Mouse (Mus musculus) kidney, embryonic 16.5 days (tissue): ENCODE data around the gene 9930104L06Rik. TPM values are rescaled to one million over a fixed set of nuclear protein-coding genes. Genes with fewer than 3 reads are reported as not detected.
A peak's percentile ranks its signal among the peaks of the same experiment; 100 is the strongest.

ENCODE experiments used
- ATAC-seq: fragments of 200-750 bp; cut with Nextera tagmentation; 2 replicates; pipeline ENCODE4 v1.8.0; 2017; ENCODE audit warnings: moderate TSS enrichment; ENCODE audit not compliant: low FRiP score, low TSS enrichment
- H3K27ac ChIP-seq: fragments of 300-500 bp; sonication (generic); 2 replicates; pipeline ENCODE4 v1.5.1; 2014; ENCODE audit warnings: low read length
- H3K27me3 ChIP-seq: fragments of 300-500 bp; sonication (generic); 2 replicates; pipeline ENCODE4 v1.6.1; 2014; ENCODE audit warnings: low read length, control low read depth, mixed read lengths; ENCODE audit not compliant: insufficient read depth
- H3K36me3 ChIP-seq: fragments of 300-500 bp; sonication (generic); 2 replicates; pipeline ENCODE4 v1.6.1; 2014; ENCODE audit warnings: low read length, control low read depth, mixed read lengths; ENCODE audit not compliant: insufficient read depth
- H3K4me1 ChIP-seq: fragments of 300-500 bp; sonication (generic); 2 replicates; pipeline ENCODE4 v1.6.1; 2014; ENCODE audit warnings: low read length, control low read depth, mixed read lengths; ENCODE audit not compliant: insufficient read depth
- H3K4me2 ChIP-seq: fragments of 300-500 bp; sonication (generic); replicated peaks from 2 replicates; pipeline ENCODE4 v1.6.1; 2014; ENCODE audit warnings: low read depth, low read length
- H3K4me3 ChIP-seq: fragments of 300-500 bp; sonication (generic); 2 replicates; pipeline ENCODE4 v1.5.1; 2014; ENCODE audit warnings: mild to moderate bottlenecking, low read length
- H3K9ac ChIP-seq: fragments of 300-500 bp; sonication (generic); replicated peaks from 2 replicates; pipeline ENCODE4 v1.6.1; 2014; ENCODE audit warnings: low read length
- H3K9me3 ChIP-seq: fragments of 300-500 bp; sonication (generic); 2 replicates; pipeline ENCODE4 v1.6.1; 2016; ENCODE audit warnings: low read length, control low read depth
- WGBS: fragments of 180-500 bp; shearing (Covaris S2); extraction: QIAGEN DNeasy Blood & Tissue Kit; methylation state at CpG from one replicate; pipeline ENCODE4 v1.1.7; 2014; 5-methylcytosine and 5-hydroxymethylcytosine counted together
- polyA plus RNA-seq: library from polyadenylated mRNA; unstranded; fragments of >200 nt; fragmentation: Nextera tagmentation; extraction: Ambion mirVana; gene quantifications from 2 replicates; pipeline ENCODE4 v1.2.1, GENCODE M21; 2015

Gene 9930104L06Rik
- polyA plus RNA-seq, 1 experiment from 2014 or later, result 12.7 TPM

- WGBS, result 83% methylated on average over 8 of the region's 8 CpGs
- no peak overlapping the region for H3K9ac ChIP-seq
- no peaks in the 10 kb centered on the region for H3K36me3 ChIP-seq
- no peak overlapping the region for H3K4me3 ChIP-seq
- ATAC-seq, result no peak
- no peaks in the 10 kb centered on the region for H3K27me3 ChIP-seq
- no peaks in the 10 kb centered on the region for H3K4me1 ChIP-seq
- H3K4me2 ChIP-seq, result no peak overlapping the region
- H3K9me3 ChIP-seq, result no peaks in the 10 kb centered on the region
- no peak overlapping the region for H3K27ac ChIP-seq
Measured at GRCm38 (mm10) chr4:124971094-124971493, 34.2 kb downstream of the 9930104L06Rik start.

DNA sequence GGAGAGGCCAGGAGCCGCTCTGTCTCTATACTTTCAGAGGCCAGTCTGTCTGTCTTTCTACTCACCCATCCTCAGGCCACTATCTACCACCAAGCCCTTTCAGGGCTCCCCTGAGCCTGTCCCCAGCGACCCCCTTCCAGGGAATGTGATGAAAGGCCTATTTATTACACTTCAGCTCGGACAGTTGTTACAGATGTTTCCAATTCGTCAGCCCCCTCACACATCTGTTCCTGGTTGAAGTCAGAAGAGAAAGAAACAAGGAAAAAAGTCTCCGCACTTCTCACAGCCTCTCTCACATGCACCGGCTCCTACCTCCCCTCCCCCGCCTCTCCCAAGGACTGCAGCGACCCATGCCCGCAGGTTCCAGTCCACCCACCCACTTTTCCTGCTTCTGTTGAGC is 35.5 kb downstream of the 9930104L06Rik start:
- Histone ChIP-seq H3K27ac (no peak overlapping the region), H3K9ac (no peak overlapping the region), H3K36me3 (no peaks in the 10 kb centered on the region), H3K27me3 (no peaks in the 10 kb centered on the region), H3K4me3 (no peak overlapping the region), H3K4me1 (no peaks in the 10 kb centered on the region), H3K4me2 (no peak overlapping the region), H3K9me3 (no peaks in the 10 kb centered on the region)
- WGBS, result 45% methylated on average over 9 of the region's 9 CpGs
- ATAC-seq, result no peak

DNA sequence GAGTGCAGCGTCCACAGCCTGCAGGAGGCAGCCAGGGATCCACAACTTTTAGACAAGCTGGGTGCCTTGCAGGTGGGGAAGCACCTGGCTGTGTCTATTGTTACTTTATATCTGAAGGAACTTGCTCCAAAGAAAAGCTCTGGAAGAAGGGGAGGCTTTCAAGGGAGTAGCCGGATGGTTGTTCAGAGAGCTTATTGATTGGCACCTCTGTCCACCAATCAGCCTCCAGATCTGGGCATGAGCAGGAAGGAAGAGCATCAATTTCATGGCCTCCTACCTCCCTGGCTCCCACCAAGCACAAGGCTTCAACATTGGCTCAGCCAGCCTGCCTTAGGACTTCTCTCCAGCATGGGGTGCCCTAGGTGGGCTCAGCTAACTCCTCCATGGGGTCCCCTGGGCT is 36.4 kb downstream of the 9930104L06Rik start:
- ATAC-seq, result no peak
- H3K4me2 ChIP-seq, result no peak overlapping the region
- no peak overlapping the region for H3K27ac ChIP-seq
- no peak overlapping the region for H3K4me3 ChIP-seq
- H3K9me3 ChIP-seq, result no peaks in the 10 kb centered on the region
- H3K9ac ChIP-seq, result no peak overlapping the region
- no peaks in the 10 kb centered on the region for H3K4me1 ChIP-seq
- WGBS, result 85% methylated on average over 2 of the region's 2 CpGs
- no peaks in the 10 kb centered on the region for H3K27me3 ChIP-seq
- H3K36me3 ChIP-seq, result no peaks in the 10 kb centered on the region

- H3K4me2 ChIP-seq, result no peak overlapping the region
- 28% methylated on average over 5 of the region's 5 CpGs for WGBS
- no peak overlapping the region for H3K27ac ChIP-seq
- no peaks in the 10 kb centered on the region for H3K9me3 ChIP-seq
- H3K27me3 ChIP-seq, result peaks cover 11% of the 10 kb centered on the region; the same call in 1 of the 2 replicates
- H3K4me1 ChIP-seq, result no peaks in the 10 kb centered on the region
- no peak overlapping the region for H3K4me3 ChIP-seq
- H3K9ac ChIP-seq, result no peak overlapping the region
- ATAC-seq, result no peak
- no peaks in the 10 kb centered on the region for H3K36me3 ChIP-seq
Measured at GRCm38 (mm10) chr4:124978201-124978600, 41.4 kb downstream of the 9930104L06Rik start.

- no peak for ATAC-seq
- Histone ChIP-seq H3K27ac (no peak overlapping the region), H3K36me3 (no peaks in the 10 kb centered on the region), H3K4me2 (no peak overlapping the region), H3K9ac (no peak overlapping the region), H3K4me1 (peaks cover 34% of the 10 kb centered on the region), H3K27me3 (peaks cover 68% of the 10 kb centered on the region), H3K4me3 (no peak overlapping the region), H3K9me3 (no peaks in the 10 kb centered on the region)
- WGBS, result 13% methylated on average over 9 of the region's 9 CpGs
Measured at GRCm38 (mm10) chr4:124983893-124984526, 47.2 kb downstream of the 9930104L06Rik start.

DNA sequence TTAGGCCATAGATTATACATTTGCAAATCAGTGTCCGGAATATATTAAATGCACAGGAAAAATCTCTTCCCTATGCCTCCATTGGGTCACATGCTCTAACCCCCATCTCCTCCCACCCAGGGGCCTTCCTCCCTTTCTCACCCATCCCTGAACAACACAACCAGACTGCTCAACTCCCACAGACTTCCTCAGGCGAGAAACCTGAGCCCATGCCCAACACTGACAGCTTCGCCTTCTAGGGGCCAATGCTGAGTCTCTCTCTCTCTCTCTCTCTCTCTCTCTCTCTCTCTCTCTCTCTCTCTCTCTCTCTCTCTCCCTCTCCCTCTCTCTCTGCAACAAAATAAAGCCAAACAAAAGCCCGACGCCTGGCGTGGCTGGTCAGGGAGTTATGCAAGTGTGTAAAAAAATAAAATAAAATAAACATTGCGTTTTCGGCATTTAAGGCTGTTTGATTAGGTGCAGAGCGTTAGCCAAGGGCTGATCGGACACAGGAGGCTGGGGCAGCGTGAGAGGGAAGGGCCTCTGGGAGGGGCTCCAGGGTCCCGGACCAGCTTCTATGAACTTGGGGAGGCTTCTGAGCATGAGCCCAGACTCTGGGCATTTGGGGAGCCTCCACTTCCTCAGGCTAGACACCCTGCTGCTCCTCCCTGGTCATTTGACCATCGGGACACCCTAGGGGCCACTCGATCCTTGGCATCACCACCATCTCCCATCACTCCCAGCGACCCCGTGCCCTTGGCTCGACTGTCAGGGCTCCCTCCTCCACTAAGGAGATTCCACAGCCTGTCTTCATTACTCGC is 48.2 kb downstream of the 9930104L06Rik start:
- Histone ChIP-seq H3K4me1 (peaks cover 43% of the 10 kb centered on the region), H3K27me3 (peaks cover 78% of the 10 kb centered on the region), H3K9ac (no peak overlapping the region; the same call in 1 of the 2 replicates), H3K4me2 (peak overlapping the region; percentile 62), H3K27ac (peak overlapping the region; percentile 76), H3K36me3 (no peaks in the 10 kb centered on the region), H3K4me3 (peak overlapping the region; percentile 56), H3K9me3 (no peaks in the 10 kb centered on the region)
- WGBS, result 5% methylated on average over 18 of the region's 18 CpGs
- peak; percentile 24; the same call in 1 of the 2 replicates for ATAC-seq

GRCm38 (mm10) chr4:124985671-124986602 is 49.1 kb downstream of the 9930104L06Rik start, which contains the start of gene Rspo1:
TSS of gene Rspo1 (plus strand) at chr4:124986430.
- Histone ChIP-seq H3K4me2 (peak within 1 kb of the TSS; percentile 62), H3K27ac (peak within 1 kb of the TSS; percentile 76), H3K27me3 (peaks cover 86% of the 10 kb centered on the region), H3K9ac (peak within 1 kb of the TSS; percentile 70), H3K4me3 (peak within 1 kb of the TSS; percentile 56), H3K4me1 (peaks cover 52% of the 10 kb centered on the region), H3K9me3 (no peaks in the 10 kb centered on the region), H3K36me3 (no peaks in the 10 kb centered on the region)
- WGBS, result under 1% methylated on average over 40 of the region's 62 CpGs
- 0 out of 2 replicates have a peak, but pooled peaks have one; percentile 2 for ATAC-seq

GRCm38 (mm10) chr4:124986739-124987710 is 50.2 kb downstream of the 9930104L06Rik start:
- Histone ChIP-seq H3K27ac (peak overlapping the region; percentile 45; the same call in 1 of the 2 replicates), H3K4me1 (peaks cover 60% of the 10 kb centered on the region), H3K9me3 (no peaks in the 10 kb centered on the region), H3K9ac (peak overlapping the region; percentile 70), H3K4me3 (peak overlapping the region; percentile 56), H3K27me3 (peaks cover 91% of the 10 kb centered on the region), H3K4me2 (peak overlapping the region; percentile 62), H3K36me3 (no peaks in the 10 kb centered on the region)
- ATAC-seq, result no peak
- WGBS, result 1% methylated on average over 44 of the region's 51 CpGs
